Mouse (Mus musculus) midbrain, embryonic 15.5 days (tissue): ENCODE measurements around the gene Slc35g3. TPM values are rescaled to one million over a fixed set of nuclear protein-coding genes. Genes with fewer than 3 reads are reported as not detected.

Experiments
- polyA plus RNA-seq: library from polyadenylated mRNA; unstranded; fragments of >200 nt; fragmentation: Nextera tagmentation; extraction: Ambion mirVana; gene quantifications from 2 replicates; pipeline ENCODE4 v1.2.1, GENCODE M21; 2015

The Slc35g3 gene
- polyA plus RNA-seq, 1 experiment from 2014 or later: 0.17 TPM

Other genes starting within 250 kb of the Slc35g3 start
- 4.5 and 5.7 TPM in 2 replicates for gene Dnah2, start 212.9 kb downstream of the Slc35g3 start, polyA plus RNA-seq
- 178 and 188 TPM in 2 replicates for gene Efnb3, start 201.8 kb downstream of the Slc35g3 start, polyA plus RNA-seq
- 21.4 and 23.2 TPM in 2 replicates for gene Wrap53, start 181.7 kb downstream of the Slc35g3 start, polyA plus RNA-seq
- 60.4 and 70.1 TPM in 2 replicates for gene Trp53, start 181.6 kb downstream of the Slc35g3 start, polyA plus RNA-seq
- gene Atp1b2, start 156.0 kb downstream of the Slc35g3 start, polyA plus RNA-seq: 60.0 and 60.9 TPM in 2 replicates
- gene Shbg, start 144.1 kb downstream of the Slc35g3 start, polyA plus RNA-seq: not detected in 2 replicates
- gene Sat2, start 139.9 kb downstream of the Slc35g3 start, polyA plus RNA-seq: 23.5 and 24.9 TPM in 2 replicates
- gene Fxr2, start 129.0 kb downstream of the Slc35g3 start, polyA plus RNA-seq: 40.6 and 47.0 TPM in 2 replicates
- 0.20 TPM in 1 of 2 replicates, not detected in the other for gene Sox15, start 106.7 kb downstream of the Slc35g3 start, polyA plus RNA-seq
- 99.9 and 108 TPM in 2 replicates for gene Mpdu1, start 99.3 kb downstream of the Slc35g3 start, polyA plus RNA-seq
- gene Cd68, start 95.8 kb downstream of the Slc35g3 start, polyA plus RNA-seq: 9.4 and 10.4 TPM in 2 replicates
- 460 and 473 TPM in 2 replicates for gene Eif4a1, start 89.5 kb downstream of the Slc35g3 start, polyA plus RNA-seq
- gene Senp3, start 79.9 kb downstream of the Slc35g3 start, polyA plus RNA-seq: 116 and 122 TPM in 2 replicates
- gene Tnfsf13, start 76.2 kb downstream of the Slc35g3 start, polyA plus RNA-seq: 0.37 and 0.68 TPM in 2 replicates
- 2.0 and 2.4 TPM in 2 replicates for gene Tnfsf12, start 66.1 kb downstream of the Slc35g3 start, polyA plus RNA-seq
- gene Tnfsfm13, start 65.9 kb downstream of the Slc35g3 start, polyA plus RNA-seq: 1.2 and 1.8 TPM in 2 replicates
- gene Polr2a, start 3.3 kb downstream of the Slc35g3 start, polyA plus RNA-seq: 15.9 and 17.4 TPM in 2 replicates
- gene Zbtb4, start 3.9 kb upstream of the Slc35g3 start, polyA plus RNA-seq: 4.1 and 4.3 TPM in 2 replicates
- 0.98 and 1.2 TPM in 2 replicates for gene Chrnb1, start 34.0 kb upstream of the Slc35g3 start, polyA plus RNA-seq
- 3.7 and 4.5 TPM in 2 replicates for gene Fgf11, start 39.9 kb upstream of the Slc35g3 start, polyA plus RNA-seq
- 0.74 and 0.86 TPM in 2 replicates for gene Tmem102, start 43.7 kb upstream of the Slc35g3 start, polyA plus RNA-seq
- not detected in 2 replicates for gene Gm39566, start 53.3 kb upstream of the Slc35g3 start, polyA plus RNA-seq
- not detected in 2 replicates for gene Spem2, start 56.5 kb upstream of the Slc35g3 start, polyA plus RNA-seq
- gene Spem1, start 60.2 kb upstream of the Slc35g3 start, polyA plus RNA-seq: 0.55 and 0.65 TPM in 2 replicates
- gene Nlgn2, start 75.8 kb upstream of the Slc35g3 start, polyA plus RNA-seq: 24.0 and 24.2 TPM in 2 replicates
- 318 and 320 TPM in 2 replicates for gene Tmem256, start 76.5 kb upstream of the Slc35g3 start, polyA plus RNA-seq
- gene Plscr3, start 84.4 kb upstream of the Slc35g3 start, polyA plus RNA-seq: 52.3 and 53.5 TPM in 2 replicates
- gene Tnk1, start 96.8 kb upstream of the Slc35g3 start, polyA plus RNA-seq: 0.10 and 0.28 TPM in 2 replicates
- not detected in 2 replicates for gene Tmem95, start 116.0 kb upstream of the Slc35g3 start, polyA plus RNA-seq
- gene Kctd11, start 119.4 kb upstream of the Slc35g3 start, polyA plus RNA-seq: 1.7 and 1.9 TPM in 2 replicates
- 0.46 and 0.52 TPM in 2 replicates for gene Acap1, start 133.6 kb upstream of the Slc35g3 start, polyA plus RNA-seq
- 11.1 and 11.8 TPM in 2 replicates for gene 2810408A11Rik, start 139.0 kb upstream of the Slc35g3 start, polyA plus RNA-seq
- 23.2 and 24.2 TPM in 2 replicates for gene Neurl4, start 139.1 kb upstream of the Slc35g3 start, polyA plus RNA-seq
- 77.6 and 86.6 TPM in 2 replicates for gene Gps2, start 151.9 kb upstream of the Slc35g3 start, polyA plus RNA-seq
- 1,022 and 1,040 TPM in 2 replicates for gene Eif5a, start 160.0 kb upstream of the Slc35g3 start, polyA plus RNA-seq
- 5.6 and 6.4 TPM in 2 replicates for gene Ybx2, start 173.8 kb upstream of the Slc35g3 start, polyA plus RNA-seq
- gene Slc2a4, start 186.2 kb upstream of the Slc35g3 start, polyA plus RNA-seq: 3.3 TPM in 2 replicates
- 0.58 and 0.59 TPM in 2 replicates for gene Cldn7, start 202.8 kb upstream of the Slc35g3 start, polyA plus RNA-seq
- 22.5 and 25.4 TPM in 2 replicates for gene Ctdnep1, start 219.2 kb upstream of the Slc35g3 start, polyA plus RNA-seq
- 162 and 177 TPM in 2 replicates for gene Elp5, start 220.5 kb upstream of the Slc35g3 start, polyA plus RNA-seq
- gene Gabarap, start 229.2 kb upstream of the Slc35g3 start, polyA plus RNA-seq: 495 and 507 TPM in 2 replicates
- gene Phf23, start 233.8 kb upstream of the Slc35g3 start, polyA plus RNA-seq: 57.1 and 58.8 TPM in 2 replicates
- gene Dvl2, start 238.6 kb upstream of the Slc35g3 start, polyA plus RNA-seq: 30.4 and 31.0 TPM in 2 replicates